Mouse (Mus musculus) adrenal gland, postnatal 10 days (tissue): Measurements from ENCODE around the gene Fh1. TPM values are rescaled to one million over a fixed set of nuclear protein-coding genes. Genes with fewer than 3 reads are reported as not detected.

Source experiments
- total RNA-seq, 2 experiments: library from RNA; stranded (reverse); gene quantifications; 2 replicates each; pipeline ENCODE4 v1.2.3; 2021

Gene Fh1
- total RNA-seq, 2 experiments from 2014 or later, result 421 to 465 TPM

Other genes with a start within 250 kb of the Fh1 start
- gene Rgs7, start 133.1 kb downstream of the Fh1 start, total RNA-seq, result 10 to 100 TPM; 20.2 to 21.7 TPM
- gene Kmo, start 5.3 kb downstream of the Fh1 start, total RNA-seq, result 10 to 100 TPM in 1 of 2 experiments, 1 to 10 TPM in 1; 5.9 to 12.2 TPM
- 1 to 10 TPM; 5.1 to 5.5 TPM for gene Opn3, start 67.1 kb upstream of the Fh1 start, total RNA-seq
- gene Chml, start 67.3 kb upstream of the Fh1 start, total RNA-seq, result 1 to 10 TPM; 6.0 to 8.7 TPM
- gene Wdr64, start 73.0 kb upstream of the Fh1 start, total RNA-seq, result not detected